Mouse (Mus musculus): Measurements from ENCODE around the gene Zfp143. TPM values are rescaled to one million over a fixed set of nuclear protein-coding genes. Genes with fewer than 3 reads are reported as not detected.
A peak's percentile ranks its signal among the peaks of the same experiment; 100 is the strongest.

Zfp143 gene
- total and polyA plus RNA-seq, 3 experiments, result 8.4 to 10.5 (median 8.6) TPM

GRCm38 (mm10) chr7:110083386-110084165 lies 22.6 kb downstream of the Zfp143 start:
- intact Hi-C loops (cut with DNase I), result loop anchor here (1.0 to 5.0 kb wide), 3 partner anchors 13 to 116 kb away; no protein-coding TSS in a partner anchor
- DNase-seq, result peak; percentile 11 to 39
- Histone ChIP-seq H3K9ac (ENCODE audit: low read depth, low read length) (no peak overlapping the region), H3K79me2 (replicated peaks; ENCODE audit: control insufficient read depth, insufficient read depth, low read length) (no peaks in the 10 kb centered on the region), H3K36me3 (ENCODE audit: control insufficient read depth, insufficient read depth, low read length) (peaks cover 6% of the 10 kb centered on the region), H3K27ac (no peak overlapping the region), H3K4me3 (no peak overlapping the region), H3K4me1 (ENCODE audit: control insufficient read depth, insufficient read depth, low read length) (no peaks in the 10 kb centered on the region), H3K27me3 (ENCODE audit: control insufficient read depth, insufficient read depth, low read length) (no peaks in the 10 kb centered on the region)
- TF ChIP-seq CTCF (IDR thresholded peaks at IDR 0.05) (peak; percentile 89), POLR2A (IDR thresholded peaks at IDR 0.05; ENCODE audit: insufficient read depth, low read depth, low read length) (no peak)
- WGBS, result 65% methylated on average over 13 of the region's 13 CpGs

GRCm38 (mm10) chr7:110085217-110085616 lies 24.2 kb downstream of the Zfp143 start:
- TF ChIP-seq EP300 (IDR thresholded peaks at IDR 0.05; ENCODE audit: insufficient read depth, low read depth, low read length) (no peak), CTCF (IDR thresholded peaks at IDR 0.05) (no peak), POLR2A (IDR thresholded peaks at IDR 0.05; ENCODE audit: insufficient read depth, low read depth, low read length) (no peak)
- Histone ChIP-seq H3K79me2 (replicated peaks; ENCODE audit: control insufficient read depth, insufficient read depth, low read length) (no peaks in the 10 kb centered on the region), H3K4me1 (ENCODE audit: control insufficient read depth, insufficient read depth, low read length) (no peaks in the 10 kb centered on the region), H3K9ac (ENCODE audit: low read depth, low read length) (no peak overlapping the region), H3K4me3 (no peak overlapping the region), H3K27me3 (ENCODE audit: control insufficient read depth, insufficient read depth, low read length) (no peaks in the 10 kb centered on the region), H3K27ac (no peak overlapping the region), H3K36me3 (ENCODE audit: control insufficient read depth, insufficient read depth, low read length) (peaks cover 11% of the 10 kb centered on the region)
- DNase-seq, result no peak
- intact Hi-C loops (cut with DNase I), result no loop called here

GRCm38 (mm10) chr7:110087914-110088313 lies 26.9 kb downstream of the Zfp143 start:
- no peak overlapping the region for H3K4me3 ChIP-seq
- WGBS, result 61% methylated on average over 4 of the region's 4 CpGs
- H3K4me1 ChIP-seq (ENCODE audit: control insufficient read depth, insufficient read depth, low read length), result no peaks in the 10 kb centered on the region
- H3K9ac ChIP-seq (ENCODE audit: low read depth, low read length), result no peak overlapping the region
- TF ChIP-seq EP300 (IDR thresholded peaks at IDR 0.05; ENCODE audit: insufficient read depth, low read depth, low read length) (no peak), CTCF (IDR thresholded peaks at IDR 0.05) (no peak)
- intact Hi-C loops (cut with DNase I), result no loop called here
- no peaks in the 10 kb centered on the region for H3K27me3 ChIP-seq (ENCODE audit: control insufficient read depth, insufficient read depth, low read length)
- no peak overlapping the region for H3K27ac ChIP-seq
- no peak for DNase-seq
- H3K36me3 ChIP-seq (ENCODE audit: control insufficient read depth, insufficient read depth, low read length), result peaks cover 11% of the 10 kb centered on the region
- no peaks in the 10 kb centered on the region for H3K79me2 ChIP-seq (replicated peaks; ENCODE audit: control insufficient read depth, insufficient read depth, low read length)

GRCm38 (mm10) chr7:110091670-110092069 lies 30.7 kb downstream of the Zfp143 start:
- no peaks in the 10 kb centered on the region for H3K79me2 ChIP-seq (replicated peaks; ENCODE audit: control insufficient read depth, insufficient read depth, low read length)
- peaks cover 14% of the 10 kb centered on the region for H3K36me3 ChIP-seq (ENCODE audit: control insufficient read depth, insufficient read depth, low read length)
- no peak overlapping the region for H3K4me3 ChIP-seq
- intact Hi-C loops (cut with DNase I), result no loop called here
- no peak overlapping the region for H3K27ac ChIP-seq
- no peak overlapping the region for H3K9ac ChIP-seq (ENCODE audit: low read depth, low read length)
- TF ChIP-seq CTCF (IDR thresholded peaks at IDR 0.05) (no peak), EP300 (IDR thresholded peaks at IDR 0.05; ENCODE audit: insufficient read depth, low read depth, low read length) (no peak), POLR2A (IDR thresholded peaks at IDR 0.05; ENCODE audit: insufficient read depth, low read depth, low read length) (no peak)
- 79% methylated on average over 7 of the region's 7 CpGs for WGBS
- no peak for DNase-seq
- H3K27me3 ChIP-seq (ENCODE audit: control insufficient read depth, insufficient read depth, low read length), result no peaks in the 10 kb centered on the region
- H3K4me1 ChIP-seq (ENCODE audit: control insufficient read depth, insufficient read depth, low read length), result no peaks in the 10 kb centered on the region

- TF ChIP-seq EP300 (IDR thresholded peaks at IDR 0.05; ENCODE audit: insufficient read depth, low read depth, low read length), result no peak
- TF ChIP-seq CTCF (IDR thresholded peaks at IDR 0.05), result 0 out of 2 replicates have a peak, but pooled peaks have one; percentile 25
- DNase-seq, result no peak
- H3K79me2 ChIP-seq (replicated peaks; ENCODE audit: control insufficient read depth, insufficient read depth, low read length), result no peaks in the 10 kb centered on the region
- H3K9ac ChIP-seq (ENCODE audit: low read depth, low read length), result no peak overlapping the region
- no peaks in the 10 kb centered on the region for H3K27me3 ChIP-seq (ENCODE audit: control insufficient read depth, insufficient read depth, low read length)
- intact Hi-C loops (cut with DNase I), result no loop called here
- H3K4me3 ChIP-seq, result no peak overlapping the region
- no peak overlapping the region for H3K27ac ChIP-seq
- peaks cover 3% of the 10 kb centered on the region for H3K36me3 ChIP-seq (ENCODE audit: control insufficient read depth, insufficient read depth, low read length)
- H3K4me1 ChIP-seq (ENCODE audit: control insufficient read depth, insufficient read depth, low read length), result peaks cover 2% of the 10 kb centered on the region; the same call in 1 of the 2 replicates
- WGBS, result 76% methylated on average over 4 of the region's 4 CpGs
Observed at GRCm38 (mm10) chr7:110096332-110096731, 35.3 kb downstream of the Zfp143 start.

GRCm38 (mm10) chr7:110097106-110097793 lies 36.2 kb downstream of the Zfp143 start:
- no peak overlapping the region for H3K9ac ChIP-seq (ENCODE audit: low read depth, low read length)
- H3K27me3 ChIP-seq (ENCODE audit: control insufficient read depth, insufficient read depth, low read length), result no peaks in the 10 kb centered on the region
- no peaks in the 10 kb centered on the region for H3K79me2 ChIP-seq (replicated peaks; ENCODE audit: control insufficient read depth, insufficient read depth, low read length)
- WGBS, result 60% methylated on average over 7 of the region's 7 CpGs
- TF ChIP-seq EP300 (IDR thresholded peaks at IDR 0.05; ENCODE audit: insufficient read depth, low read depth, low read length), result no peak
- no peak for TF ChIP-seq POLR2A (IDR thresholded peaks at IDR 0.05; ENCODE audit: insufficient read depth, low read depth, low read length)
- no peak for TF ChIP-seq CTCF (IDR thresholded peaks at IDR 0.05)
- DNase-seq, result no peak
- H3K27ac ChIP-seq, result no peak overlapping the region
- intact Hi-C loops (cut with DNase I), result no loop called here
- H3K4me3 ChIP-seq, result no peak overlapping the region
- peaks cover 3% of the 10 kb centered on the region for H3K36me3 ChIP-seq (ENCODE audit: control insufficient read depth, insufficient read depth, low read length)
- peaks cover 2% of the 10 kb centered on the region; the same call in 1 of the 2 replicates for H3K4me1 ChIP-seq (ENCODE audit: control insufficient read depth, insufficient read depth, low read length)

Measured in heart, adult 2 months (tissue).